Mouse (Mus musculus) kidney, adult 9 months (tissue): Measurements from ENCODE around the gene Taz.

Source experiments
- DNase-seq: peaks from one replicate; pipeline ENCODE4 v3.0.0; 2022

The Taz gene

GRCm38 (mm10) chrX:74281041-74281731 lies 526 bp upstream of the Taz start:
- DNase-seq = no peak

- DNase-seq = peak; percentile 90
Measured at GRCm38 (mm10) chrX:74282395-74283091, 831 bp downstream of the Taz start.

DNA sequence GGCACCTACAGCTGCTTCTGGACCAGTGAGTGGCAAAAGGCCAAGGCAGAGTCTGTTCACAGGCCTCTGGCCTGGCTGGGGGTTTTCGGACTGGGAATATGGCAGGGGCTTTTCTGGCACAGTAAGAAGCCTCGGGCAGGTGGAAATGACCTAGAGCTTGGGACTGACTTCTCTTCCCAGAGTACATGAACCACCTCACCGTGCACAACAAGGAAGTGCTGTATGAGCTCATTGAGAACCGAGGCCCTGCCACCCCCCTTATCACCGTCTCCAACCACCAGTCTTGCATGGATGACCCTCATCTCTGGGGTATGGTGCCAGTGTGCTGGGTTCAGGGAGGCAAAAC lies 1.4 kb downstream of the Taz start:
- DNase-seq = no peak

GRCm38 (mm10) chrX:74293431-74293830 lies 11.7 kb downstream of the Taz start:
- no peak for DNase-seq

GRCm38 (mm10) chrX:74296538-74297448 lies 15.1 kb downstream of the Taz start, which contains the start of gene Atp6ap1:
TSS of gene Atp6ap1 (plus strand) at chrX:74297097.
- DNase-seq = peak; percentile 97

DNA sequence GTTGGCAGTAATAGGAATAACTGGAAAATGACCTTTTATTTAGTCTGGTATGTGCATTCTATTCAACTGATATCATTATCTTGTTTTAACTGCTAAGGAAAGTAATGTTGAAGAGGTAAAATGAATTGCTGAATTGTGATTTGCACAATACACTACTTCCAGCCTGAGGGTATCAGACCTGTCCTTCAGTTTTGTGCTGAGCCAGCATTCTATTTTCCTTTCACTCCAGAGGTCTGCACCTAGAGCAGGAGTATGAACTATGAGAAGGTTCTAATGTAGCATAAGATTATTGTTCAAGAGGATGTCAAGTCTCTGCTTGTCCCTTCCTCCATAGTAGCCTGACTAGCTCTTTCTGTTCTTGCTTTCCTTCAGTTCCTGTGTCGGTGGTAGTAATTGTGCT lies 16.6 kb downstream of the Taz start:
- DNase-seq = no peak

- DNase-seq = no peak
Measured at GRCm38 (mm10) chrX:74299721-74300120, 18.0 kb downstream of the Taz start.

DNA sequence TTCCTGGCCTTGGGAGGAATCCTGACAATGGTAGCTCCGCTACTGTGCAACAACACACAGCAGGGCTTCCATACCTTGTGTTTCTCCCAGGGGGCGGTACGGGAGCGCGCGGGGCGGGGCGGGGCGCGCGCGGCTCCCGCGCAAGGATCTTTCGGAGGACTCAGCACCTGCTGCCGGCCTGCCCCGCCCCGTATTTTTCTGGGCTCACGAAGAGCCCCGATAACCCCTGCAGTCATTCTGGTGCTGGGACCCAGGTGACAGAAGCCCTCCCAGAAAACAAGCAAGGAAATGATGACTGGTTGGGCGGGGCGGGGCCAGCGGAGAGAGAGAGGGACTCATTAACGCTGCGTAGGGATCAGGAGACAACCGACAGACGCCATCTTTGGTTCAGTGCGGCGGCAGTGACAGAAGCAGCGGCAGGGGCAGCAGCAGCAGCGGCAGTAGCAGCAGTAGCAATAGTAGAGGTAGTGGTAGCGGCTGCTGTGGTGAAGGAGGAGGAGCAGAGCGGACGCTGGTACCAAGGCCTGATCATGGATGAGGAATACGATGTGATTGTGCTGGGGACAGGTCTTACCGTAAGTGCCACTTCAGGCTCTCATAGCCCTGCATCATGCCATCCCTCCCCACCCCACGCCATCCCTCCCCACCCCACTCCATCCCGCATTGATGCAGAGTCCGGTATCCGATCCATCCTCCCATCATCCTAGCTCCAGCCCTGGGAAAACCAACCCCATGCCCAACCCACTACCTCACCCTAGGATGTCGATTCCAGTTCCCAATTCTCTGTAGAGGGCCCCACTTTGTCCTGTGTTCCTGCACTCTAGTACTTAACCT lies 23.4 kb downstream of the Taz start, which contains the start of gene Gdi1:
TSS of gene Gdi1 (plus strand) at position 132 of the 834 bp plus-strand sequence.
- peak; percentile 72 for DNase-seq

- DNase-seq = peak; percentile 90
Measured at GRCm38 (mm10) chrX:74312540-74313464, 31.1 kb downstream of the Taz start, which contains the start of gene Fam50a. TSS of gene Fam50a (plus strand) at chrX:74313033.

DNA sequence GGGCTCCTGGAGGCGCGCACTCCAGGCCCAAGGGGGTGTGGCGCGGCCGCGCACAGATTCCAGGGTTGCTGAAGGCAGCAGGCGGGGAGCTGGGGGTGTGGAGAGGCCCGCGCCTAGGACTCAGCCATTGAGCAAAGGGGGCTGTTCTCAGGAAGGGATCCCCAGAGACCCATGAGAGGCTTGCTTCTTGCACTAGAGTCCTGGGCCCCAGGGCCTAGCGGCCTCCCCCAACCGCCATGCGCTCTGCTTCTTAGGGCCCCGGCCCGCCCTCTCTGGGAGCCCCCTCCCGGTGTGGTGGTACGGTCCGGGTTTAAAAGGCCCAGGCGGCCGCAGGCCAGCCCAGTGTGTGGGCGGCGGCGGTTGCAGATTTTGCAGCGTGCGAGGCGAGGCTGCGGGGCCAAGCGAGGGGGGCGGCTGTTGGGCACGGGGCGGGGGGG lies 47.0 kb downstream of the Taz start, which contains the start of gene Plxna3:
TSS of gene Plxna3 (plus strand) at position 342 of the 437 bp plus-strand sequence.
- peak; percentile 62 for DNase-seq

DNA sequence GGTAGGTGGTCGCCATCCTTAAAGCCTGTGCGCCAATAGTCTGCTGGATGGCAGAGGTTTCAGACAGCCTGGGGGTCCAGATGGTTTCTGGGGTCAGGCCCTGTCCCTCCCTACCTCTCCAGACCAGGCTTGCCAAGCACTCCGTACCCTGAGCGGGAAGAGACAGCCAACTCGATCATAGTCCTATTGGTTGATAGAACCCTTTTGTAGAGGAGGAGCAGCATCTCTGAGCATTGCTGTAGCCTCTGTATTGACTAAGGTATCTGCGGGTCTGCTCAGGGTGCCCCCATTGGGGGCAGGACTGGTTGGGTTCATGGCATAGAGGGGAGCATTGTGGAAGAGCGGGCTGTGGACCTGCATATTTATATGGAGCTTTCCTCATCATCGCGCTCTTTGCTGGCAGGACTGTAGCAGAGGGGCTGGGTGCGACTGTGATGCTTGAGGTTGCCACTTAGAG lies 47.5 kb downstream of the Taz start:
- no peak for DNase-seq

GRCm38 (mm10) chrX:74330166-74330930 lies 48.6 kb downstream of the Taz start:
- DNase-seq = no peak
